Mouse (Mus musculus) Patski (cell line): Measurements from ENCODE around the gene Tmprss9. TPM values are rescaled to one million over a fixed set of nuclear protein-coding genes. Genes with fewer than 3 reads are reported as not detected.

ENCODE experiments used
- ATAC-seq: fragments of 100-300 bp; one replicate; pipeline ENCODE4 v1.8.0; 2021
- CTCF ChIA-PET: fragments of 350-600 bp; sonication (Branson Sonifier 250); formaldehyde crosslinking; loops from one replicate; lab custom pipeline; 2022; ENCODE audit warnings: inconsistent platforms; lab: Charles Lee
- POLR2A ChIA-PET: fragments of 350-600 bp; sonication (Branson Sonifier 250); formaldehyde crosslinking; loops from one replicate; lab custom pipeline; 2022; ENCODE audit warnings: antibody characterized with exemption, inconsistent platforms; lab: Charles Lee
- DNase-seq: peaks from one replicate; pipeline ENCODE4 v3.0.0-alpha.2; 2011; ENCODE audit warnings: low read depth, low spot score
- H3K27me3 ChIP-seq: fragments of 371-371 bp; one replicate; pipeline ENCODE4 v1.5.1; 2021
- CTCF ChIP-seq: fragments of 100-300 bp; IDR thresholded peaks from one replicate; pipeline ENCODE4 v1.5.1; 2021
- in situ Hi-C: fragments of 300-500 bp; cut with MboI; formaldehyde crosslinking; loops from 3 replicates; pipeline ENCODE4 v1.11.1; 2018; ENCODE audit warnings: low pct_unique_long_range_greater_than_20kb, mixed read lengths
- polyA plus RNA-seq: library from polyadenylated mRNA; unstranded; gene quantifications from one replicate; pipeline ENCODE4 v1.2.3, GENCODE M21; 2021

Tmprss9 gene
- polyA plus RNA-seq, 1 experiment from 2014 or later = 0.04 TPM

DNA sequence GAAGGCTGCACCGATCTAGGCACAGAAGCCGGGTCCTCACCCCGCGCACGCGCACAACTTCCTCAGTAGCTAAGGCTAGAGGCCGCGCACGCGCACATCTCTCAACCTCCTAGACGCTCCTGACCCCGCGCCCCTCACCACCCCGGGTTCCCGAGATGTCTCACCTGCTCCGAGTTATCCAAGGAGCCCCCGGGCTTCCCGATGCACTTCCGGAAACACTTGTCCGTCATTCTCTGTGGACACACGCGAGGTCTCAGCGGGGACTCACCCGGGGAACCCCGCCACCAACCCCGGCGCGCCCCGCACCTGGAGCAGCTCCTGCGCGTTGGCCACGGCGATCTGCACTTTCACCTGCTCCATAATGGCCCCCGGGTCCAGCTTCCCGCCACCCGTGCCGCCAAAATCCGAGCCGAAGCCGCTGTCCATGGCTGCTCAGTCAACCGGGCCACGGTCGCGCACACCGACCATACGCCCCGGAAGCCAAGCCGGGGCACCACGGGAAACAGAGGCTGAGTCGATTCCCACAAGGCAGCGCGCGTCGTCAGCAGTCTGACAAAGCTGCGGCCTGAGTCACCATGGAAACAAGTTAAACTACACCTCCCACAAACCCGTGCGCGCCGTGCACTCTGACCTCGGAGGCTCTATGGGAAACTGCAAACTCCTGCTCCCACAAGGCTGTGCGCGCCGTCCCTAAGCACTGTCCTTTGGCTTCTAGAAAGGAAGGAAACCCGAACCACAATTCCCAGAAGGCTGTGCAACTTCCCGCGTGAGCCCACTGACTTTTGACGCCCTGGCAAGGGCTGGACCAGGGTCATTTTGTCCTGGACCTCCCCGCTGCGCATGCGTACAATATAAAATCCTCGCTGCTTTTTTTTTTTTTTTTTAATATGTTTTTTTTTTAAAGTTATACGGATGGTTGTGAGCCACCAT, 28.9 kb downstream of the Tmprss9 start, which contains the start of gene Timm13:
Timm13 (minus strand) TSS at position 652 of the 930 bp plus-strand sequence.
- H3K27me3 ChIP-seq = no peaks in the 10 kb centered on the region
- DNase-seq (peak; percentile 98), ATAC-seq (peak; percentile 75)
- no peak for TF ChIP-seq CTCF
- in situ Hi-C loops = no loop called here
- POLR2A ChIA-PET = interaction anchor here (1.5 kb wide), 1 partner anchor 17 kb away, joined by 6 read pairs; the partner anchor contains the start of gene Lmnb2
- CTCF ChIA-PET = interaction anchor here (1.4 kb wide), 1 partner anchor 20 kb away, joined by 3 read pairs; no protein-coding TSS in a partner anchor

DNA sequence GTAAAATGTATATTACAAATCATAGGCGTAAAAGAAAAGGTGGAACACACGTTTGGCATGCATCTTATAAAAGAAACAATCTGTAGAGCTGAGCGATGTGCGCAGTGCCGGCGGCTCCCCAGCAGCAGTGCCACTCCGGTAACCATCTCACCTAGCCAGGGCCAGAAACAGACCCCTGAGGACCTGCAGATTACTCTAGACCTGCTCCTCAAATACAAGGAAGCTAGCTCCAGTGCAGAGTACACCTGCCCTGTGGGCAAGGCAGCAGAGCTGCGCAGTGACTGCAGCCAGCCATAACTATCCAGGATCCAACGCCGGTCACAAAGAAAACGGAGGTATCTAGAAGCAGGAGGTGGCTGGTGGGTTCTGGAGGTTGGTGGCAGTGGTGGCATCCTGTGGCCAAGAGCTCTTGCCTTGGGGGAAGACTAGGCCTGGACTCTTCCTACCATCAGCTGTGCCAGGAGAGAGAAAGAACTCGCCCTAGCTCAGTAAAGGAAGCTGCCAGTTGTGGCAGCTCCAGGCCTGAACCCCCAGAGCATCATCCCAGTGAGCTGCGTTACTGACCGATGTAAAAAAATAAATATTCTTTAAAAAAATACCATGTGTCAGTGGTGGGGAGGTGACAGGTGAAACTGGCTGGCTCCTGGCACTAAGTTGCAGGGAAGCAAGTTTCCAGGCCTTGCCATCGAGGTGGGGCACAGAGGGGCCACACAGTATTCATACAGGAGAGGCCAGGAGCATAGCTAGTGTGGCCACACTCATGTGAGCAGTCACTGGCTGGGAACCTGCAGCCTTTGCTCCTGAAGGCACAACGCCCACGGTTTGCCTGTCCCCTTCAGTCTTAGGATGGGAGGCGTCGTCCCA, 30.0 kb downstream of the Tmprss9 start:
- DNase-seq = peak; percentile 22
- ChIA-PET CTCF (interaction anchor here (0.8 to 0.9 kb wide), 3 partner anchors 80 to 93 kb away, joined by 3 read pairs; no protein-coding TSS in a partner anchor), POLR2A (no interaction called here)
- ATAC-seq = no peak
- in situ Hi-C loops = no loop called here
- no peak for TF ChIP-seq CTCF
- H3K27me3 ChIP-seq = no peaks in the 10 kb centered on the region

DNA sequence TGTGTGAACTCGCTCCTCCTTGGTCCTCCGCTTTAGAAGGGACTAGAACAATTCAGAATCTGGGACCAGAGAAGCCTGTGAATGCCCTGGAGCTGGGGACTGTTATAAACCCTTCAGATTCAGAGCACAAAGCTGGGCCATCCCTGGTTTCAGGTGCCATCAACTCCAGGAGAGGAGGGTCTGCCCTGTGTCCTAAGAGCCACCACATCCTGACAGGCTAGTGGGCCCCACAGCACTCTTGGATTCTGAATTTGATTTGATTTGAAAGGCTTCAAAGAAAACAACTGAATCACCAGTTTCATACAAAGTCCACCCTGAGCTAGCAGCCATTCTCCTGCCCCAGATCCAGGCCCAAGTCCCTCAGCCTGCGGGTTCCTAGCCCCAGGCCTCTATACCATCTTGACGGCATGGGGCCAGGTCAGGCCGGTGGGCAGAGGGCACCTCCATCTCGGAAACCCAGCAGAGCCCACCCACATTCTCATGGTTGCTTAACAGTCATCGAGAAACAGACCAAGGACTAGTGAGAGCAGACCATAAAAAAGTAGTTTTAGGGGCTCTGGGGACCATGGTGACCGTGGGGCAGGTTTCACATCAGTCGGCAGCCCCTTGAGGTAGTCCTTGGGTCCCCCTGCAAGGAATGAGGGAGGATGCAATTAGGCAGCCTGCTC, 30.8 kb downstream of the Tmprss9 start:
- CTCF ChIA-PET = interaction anchor here (0.8 kb wide), 1 partner anchor 79 kb away, joined by 3 read pairs; no protein-coding TSS in a partner anchor
- TF ChIP-seq CTCF = no peak
- H3K27me3 ChIP-seq = no peaks in the 10 kb centered on the region
- POLR2A ChIA-PET = no interaction called here
- no peak for ATAC-seq
- in situ Hi-C loops = no loop called here
- DNase-seq = no peak

DNA sequence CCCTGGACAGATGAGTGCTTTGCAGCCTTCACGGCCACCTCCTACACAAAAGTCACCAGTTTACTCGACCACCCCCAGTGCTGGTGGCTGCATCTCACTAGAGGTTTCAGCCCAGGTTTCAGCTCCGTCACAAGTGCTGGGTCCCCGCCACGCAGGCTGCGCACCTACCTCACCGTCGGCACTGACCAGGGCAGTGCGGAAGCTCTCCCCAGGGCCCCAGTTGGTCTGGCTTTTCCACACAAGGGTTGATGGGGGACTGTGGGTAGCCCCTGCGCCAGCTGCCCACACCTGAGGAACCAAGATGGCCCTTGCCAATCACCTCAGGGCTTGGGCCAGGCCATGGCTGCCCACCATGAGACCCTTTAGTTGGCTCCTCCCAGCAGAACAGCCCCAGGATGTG, 31.6 kb downstream of the Tmprss9 start:
- CTCF ChIA-PET = no interaction called here
- TF ChIP-seq CTCF = no peak
- no peaks in the 10 kb centered on the region for H3K27me3 ChIP-seq
- in situ Hi-C loops = no loop called here
- ATAC-seq = no peak
- POLR2A ChIA-PET = no interaction called here
- no peak for DNase-seq

DNA sequence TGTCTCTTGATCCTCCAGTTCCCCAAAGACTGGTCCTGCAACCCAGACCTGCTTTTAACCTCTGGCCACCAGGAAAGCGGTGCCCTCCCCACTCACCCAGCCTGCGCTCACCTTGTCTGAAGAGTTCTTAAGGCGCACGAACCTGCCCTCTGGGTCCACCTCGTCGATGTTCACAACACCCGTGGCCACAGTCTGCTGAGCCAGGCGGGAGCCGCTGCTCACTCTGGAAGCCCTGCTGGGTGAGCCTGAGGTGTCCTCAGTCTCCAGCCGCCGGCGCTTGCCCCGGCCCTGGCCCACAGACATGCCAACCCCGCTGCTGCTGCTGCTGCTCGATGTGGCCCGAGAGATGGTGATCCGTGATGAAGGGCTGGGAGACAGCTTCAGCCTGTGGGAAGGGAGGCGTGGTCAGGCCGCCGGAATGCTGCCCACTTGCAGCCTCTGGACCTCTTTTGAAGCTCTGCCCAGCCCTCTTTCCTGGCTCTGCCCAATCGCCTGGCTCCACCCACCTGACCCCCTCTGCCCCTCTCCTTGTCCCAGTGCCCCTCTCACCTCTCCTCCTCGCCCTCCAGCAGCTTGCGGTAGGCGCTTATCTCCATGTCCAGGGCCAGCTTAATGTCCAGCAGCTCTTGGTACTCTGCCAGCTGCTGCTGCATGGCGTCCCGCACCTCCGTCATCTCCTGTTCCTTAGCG, 32.5 kb downstream of the Tmprss9 start:
- H3K27me3 ChIP-seq = no peaks in the 10 kb centered on the region
- ChIA-PET CTCF (interaction anchor here (0.9 kb wide), 1 partner anchor 87 kb away, joined by 3 read pairs; no protein-coding TSS in a partner anchor), POLR2A (interaction anchor here (0.6 kb wide), 1 partner anchor 25 kb away, joined by 4 read pairs; no protein-coding TSS in a partner anchor)
- DNase-seq = no peak
- no peak for TF ChIP-seq CTCF
- in situ Hi-C loops = no loop called here
- ATAC-seq = no peak

DNA sequence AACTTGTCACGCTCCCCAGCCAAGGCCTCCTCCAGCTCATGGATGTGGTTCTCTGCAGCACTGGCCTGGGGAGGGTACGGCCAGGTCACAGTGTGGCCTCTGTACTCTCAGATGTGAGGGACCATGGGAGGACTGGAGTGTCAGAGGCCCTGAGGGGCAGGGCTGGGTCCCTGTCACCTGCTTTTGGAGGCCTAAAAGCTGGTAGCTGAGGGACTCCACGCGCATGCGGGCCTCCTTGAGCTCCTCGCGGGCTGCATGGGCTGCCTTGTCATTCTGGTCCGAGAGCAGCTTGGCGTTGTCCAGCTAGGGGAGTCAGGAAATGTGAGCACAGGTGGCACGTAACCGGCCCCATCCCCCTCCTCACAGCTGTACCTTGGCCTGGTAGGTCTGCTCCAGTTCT, 33.1 kb downstream of the Tmprss9 start:
- POLR2A ChIA-PET = no interaction called here
- in situ Hi-C loops = no loop called here
- DNase-seq = no peak
- no peaks in the 10 kb centered on the region for H3K27me3 ChIP-seq
- no peak for ATAC-seq
- no peak for TF ChIP-seq CTCF
- CTCF ChIA-PET = interaction anchor here (0.9 kb wide), 1 partner anchor 86 kb away, joined by 3 read pairs; no protein-coding TSS in a partner anchor

DNA sequence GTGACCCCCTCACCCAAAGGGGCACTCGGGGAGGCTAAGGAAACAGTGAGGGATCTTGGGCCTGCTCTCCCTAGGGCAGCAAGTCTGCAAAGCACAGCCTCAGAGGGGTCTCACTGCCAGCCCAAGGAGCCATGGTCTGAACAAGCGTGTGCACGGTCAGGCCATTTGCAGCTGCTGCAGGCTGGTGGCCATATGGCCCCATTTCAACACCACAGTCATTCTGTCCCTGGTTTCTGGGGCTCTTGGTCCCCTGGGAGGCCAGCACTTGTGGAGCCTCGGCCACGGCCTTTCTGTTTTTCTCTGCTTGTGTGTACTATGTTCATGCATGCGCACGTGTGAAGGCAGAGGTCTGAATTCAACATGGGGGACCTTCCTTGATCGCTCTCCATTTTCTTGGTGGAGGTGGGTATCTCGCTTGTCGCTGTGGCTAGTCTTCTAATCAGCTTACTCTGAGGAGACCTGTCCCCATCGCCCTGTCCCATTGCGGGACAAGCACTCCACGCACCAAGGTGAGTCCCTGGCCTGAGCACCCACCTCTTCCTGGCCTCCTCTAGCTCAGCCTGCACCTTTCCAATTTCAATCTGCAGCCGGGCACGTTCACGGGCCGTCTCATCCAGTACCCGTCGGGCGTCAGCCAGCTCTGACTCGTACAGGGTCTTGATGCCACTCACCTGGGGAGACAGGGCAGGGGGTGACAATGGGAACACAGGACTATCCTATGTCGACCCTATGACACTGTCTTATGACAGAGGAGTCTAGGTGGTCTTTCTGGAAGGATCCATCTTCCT, 37.9 kb downstream of the Tmprss9 start:
- H3K27me3 ChIP-seq = no peaks in the 10 kb centered on the region
- ChIA-PET CTCF (no interaction called here), POLR2A (no interaction called here)
- TF ChIP-seq CTCF = no peak
- in situ Hi-C loops = no loop called here
- ATAC-seq (no peak), DNase-seq (no peak)

DNA sequence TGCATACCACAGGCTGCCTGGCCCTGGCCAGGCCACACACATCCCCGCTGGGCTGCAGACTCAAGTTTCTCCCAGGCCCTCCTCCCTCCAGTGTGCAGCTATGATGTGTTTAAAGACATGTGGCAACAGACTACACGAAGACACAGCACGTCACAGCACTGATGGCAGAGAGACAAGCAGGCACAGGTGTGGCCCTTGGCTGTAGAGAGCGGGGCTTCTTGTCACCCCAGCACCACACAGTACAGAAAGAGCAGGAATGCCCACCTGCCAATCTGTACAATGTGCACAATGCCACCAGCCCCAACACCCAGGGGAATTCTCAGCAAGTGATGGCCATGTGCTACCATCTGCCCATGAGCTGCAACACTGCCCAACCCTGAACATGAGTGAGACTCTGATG, 39.7 kb downstream of the Tmprss9 start:
- in situ Hi-C loops = no loop called here
- DNase-seq = no peak
- no peak for ATAC-seq
- POLR2A ChIA-PET = no interaction called here
- TF ChIP-seq CTCF = no peak
- no peaks in the 10 kb centered on the region for H3K27me3 ChIP-seq
- CTCF ChIA-PET = no interaction called here

DNA sequence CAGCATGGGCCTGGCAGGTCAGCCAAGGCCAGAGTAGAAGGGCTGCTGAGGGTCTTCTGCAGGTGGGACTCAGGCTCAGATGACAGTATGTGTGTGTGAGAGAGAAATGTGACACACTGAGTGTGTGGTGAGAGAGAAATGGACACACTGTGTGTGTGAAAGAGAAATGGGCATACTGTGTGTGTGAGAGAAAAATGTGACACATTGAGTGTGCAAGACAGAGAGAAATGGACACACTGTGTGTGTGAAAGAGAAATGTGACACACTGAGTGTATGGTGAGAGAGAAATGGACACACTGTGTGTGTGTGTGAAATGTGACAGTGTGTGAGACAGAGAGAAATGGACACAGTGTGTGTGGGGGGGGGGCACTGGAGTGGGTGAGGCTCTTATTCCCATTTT, 40.2 kb downstream of the Tmprss9 start:
- TF ChIP-seq CTCF = no peak
- POLR2A ChIA-PET = no interaction called here
- DNase-seq (no peak), ATAC-seq (no peak)
- H3K27me3 ChIP-seq = no peaks in the 10 kb centered on the region
- CTCF ChIA-PET = no interaction called here
- in situ Hi-C loops = no loop called here
